14 mouse cellular contexts compared by ENCODE assay signal in the genomic region with DNA sequence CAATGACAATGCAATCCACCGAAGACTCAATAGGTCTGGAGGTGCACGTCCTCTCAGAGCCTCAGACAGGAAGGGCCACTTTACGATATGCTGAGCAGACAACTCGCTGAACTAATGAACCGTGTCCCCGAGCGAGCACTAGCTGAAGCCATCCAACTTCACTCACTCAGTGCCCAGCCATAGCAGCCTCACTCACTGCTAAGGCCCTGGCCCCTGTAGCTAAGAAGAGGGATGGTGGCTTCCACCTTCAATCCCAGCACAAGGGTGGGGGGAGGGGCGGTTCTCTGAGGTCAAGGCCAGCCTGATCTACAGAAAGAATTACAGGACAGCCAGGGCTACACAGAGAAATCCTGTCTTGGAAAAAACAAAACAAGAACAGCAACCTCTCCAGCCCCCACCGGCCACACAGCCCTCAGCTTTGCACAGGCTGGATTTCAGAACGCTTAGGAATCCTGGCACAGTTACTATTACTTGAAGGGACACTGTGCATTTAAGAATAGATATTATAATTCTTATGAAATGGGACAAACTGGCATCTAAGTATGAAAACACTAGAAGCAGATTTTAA.
"Had no signal": no experiment of that assay in that cellular context is flagged by ENCODE, and none has a peak within 500 bp of the region (broad histone marks: within the 10 kb centered on the region; RNA-seq: fewer than 3 reads in every experiment).

No protein-coding gene starts in this region.

- H3K27me3 ChIP-seq: limb, embryonic 12.5 days; lung, embryonic 15.5 days; megakaryocyte, embryonic 14.5 days; midbrain, embryonic 12.5 days had no signal

- H3K4me2 ChIP-seq: limb, embryonic 12.5 days; lung, embryonic 15.5 days; midbrain, embryonic 12.5 days had no signal

- H3K4me1 ChIP-seq: limb, embryonic 12.5 days; lung, embryonic 15.5 days; midbrain, embryonic 12.5 days had no signal

- H3K27ac ChIP-seq: limb, embryonic 12.5 days; lung, embryonic 15.5 days; macrophage; midbrain, embryonic 12.5 days had no signal

- DNase-seq: kidney, postnatal 14 days; layer of hippocampus, adult 9-11 months; layer of hippocampus, postnatal 36 days; lung, postnatal 14 days; right cerebral cortex, adult 18-20 months; right cerebral cortex, postnatal 25 days; thymus, adult 18-20 months; thymus, postnatal 14 days had no signal

- H3K9ac ChIP-seq: limb, embryonic 12.5 days; lung, embryonic 15.5 days; midbrain, embryonic 12.5 days had no signal

- H3K9me3 ChIP-seq: limb, embryonic 12.5 days; lung, embryonic 15.5 days; megakaryocyte, embryonic 14.5 days; midbrain, embryonic 12.5 days had no signal

- ATAC-seq: intestine, embryonic 16.5 days had no signal

- H3K4me3 ChIP-seq: limb, embryonic 12.5 days; lung, embryonic 15.5 days; megakaryocyte, embryonic 14.5 days; midbrain, embryonic 12.5 days had no signal
